Mouse (Mus musculus): ENCODE measurements at regions not wholly inside any gene's neighbourhood (a gene's known extent, or its start where the extent isn't known, plus 50 kb on each side); places are given as distances from the start of the nearest gene placed in this dataset.

DNA sequence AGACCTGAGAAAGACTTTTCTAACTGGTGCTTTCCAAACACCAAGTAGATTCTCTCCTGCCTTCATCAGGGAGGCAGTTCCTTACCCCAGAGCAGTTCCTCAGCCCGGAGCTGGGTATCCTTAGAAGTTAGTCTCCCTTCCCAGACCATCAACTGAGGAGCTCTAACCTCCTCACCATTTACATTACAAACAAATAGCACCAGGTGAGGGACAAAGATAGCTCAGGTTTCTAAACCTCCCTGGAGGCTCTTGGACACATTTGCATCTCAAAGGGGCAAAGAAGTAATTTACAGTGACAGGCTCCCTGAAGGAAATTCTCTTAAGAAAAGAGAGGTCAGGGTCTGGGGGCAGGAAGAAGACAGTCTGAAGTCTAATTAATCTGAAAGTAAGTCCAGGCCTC, 486.5 kb upstream of the Tmem132c start:
- TF ChIP-seq GATA1 (IDR thresholded peaks at IDR 0.05; ENCODE audit: borderline replicate concordance, low read length): no peak
- TF ChIP-seq FLI1 (IDR thresholded peaks at IDR 0.05; ENCODE audit: low read length): no peak
